Mouse (Mus musculus) megakaryocyte-erythroid progenitor cell, adult 5-6 weeks (primary cell): ENCODE measurements around the gene Ccnyl1. TPM values are rescaled to one million over a fixed set of nuclear protein-coding genes. Genes with fewer than 3 reads are reported as not detected.
A peak's percentile ranks its signal among the peaks of the same experiment; 100 is the strongest.

Experiments
- ATAC-seq: replicated peaks from 2 replicates; pipeline ENCODE4 v1.8.0; 2016; ENCODE audit warnings: mild to moderate bottlenecking, inconsistent platforms; ENCODE audit not compliant: severe bottlenecking, poor library complexity, low FRiP score, low TSS enrichment
- total RNA-seq, 2 experiments: library from RNA; stranded (forward) in 1 of 2; stranded (reverse) in 1 of 2; fragments of 200-1000, 215-1000 nt in 1 of 2; fragments of >200 nt in 1 of 2; fragmentation: Nextera tagmentation in 1 of 2; gene quantifications; 2 replicates each; pipeline ENCODE4 v1.2.3; 2014 to 2017

Ccnyl1 gene
- total RNA-seq, 2 experiments from 2014 or later, result 1.8 to 5.0 TPM

GRCm38 (mm10) chr1:64691121-64691551, 881 bp downstream of the Ccnyl1 start:
- ATAC-seq, result no peak

- no peak for ATAC-seq
Measured at GRCm38 (mm10) chr1:64691581-64691980, 1.3 kb downstream of the Ccnyl1 start.

- ATAC-seq, result no peak
Measured at GRCm38 (mm10) chr1:64695156-64695555, 4.9 kb downstream of the Ccnyl1 start.

GRCm38 (mm10) chr1:64701780-64702179, 11.5 kb downstream of the Ccnyl1 start:
- no peak for ATAC-seq

DNA sequence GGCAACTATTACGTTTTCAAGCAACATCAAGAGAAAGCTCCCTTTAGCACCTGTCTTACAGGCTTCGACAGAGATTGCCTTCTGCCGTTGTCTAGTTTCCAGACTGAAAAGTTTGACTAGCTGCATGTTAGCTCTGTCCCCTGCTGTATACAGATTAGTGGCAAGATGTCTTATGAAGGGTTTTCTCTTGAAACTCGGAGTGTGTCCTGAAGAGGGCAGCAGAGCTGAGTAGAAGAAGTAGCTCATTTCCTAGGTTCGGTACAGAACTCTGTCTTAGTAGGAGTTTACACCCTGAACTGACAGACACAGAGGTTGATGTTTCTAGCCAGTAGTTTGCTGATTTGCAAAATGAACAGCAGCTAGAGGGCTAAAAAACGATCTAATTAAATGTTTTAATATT, 15.0 kb downstream of the Ccnyl1 start:
- peak; percentile 97 for ATAC-seq

DNA sequence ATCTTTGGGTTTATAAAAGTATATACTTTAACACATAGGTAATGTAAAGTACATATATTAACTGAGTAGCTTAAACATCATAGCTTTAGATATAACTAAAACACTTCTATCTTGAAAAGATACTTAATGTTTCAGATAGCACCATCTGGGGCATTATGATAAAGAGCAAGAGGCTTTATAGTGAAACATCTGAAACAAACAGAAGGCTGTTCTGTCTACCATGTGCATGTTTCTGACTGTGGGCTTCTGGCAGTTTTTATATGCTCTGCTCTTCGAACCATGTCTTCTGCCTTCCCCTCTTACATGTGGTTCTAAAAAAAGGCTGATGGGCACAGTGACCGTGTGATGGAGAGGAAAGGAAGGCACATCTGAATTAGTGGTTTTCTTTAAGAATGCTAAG, 16.4 kb downstream of the Ccnyl1 start:
- peak; percentile 58; the same call in 1 of the 2 replicates for ATAC-seq

DNA sequence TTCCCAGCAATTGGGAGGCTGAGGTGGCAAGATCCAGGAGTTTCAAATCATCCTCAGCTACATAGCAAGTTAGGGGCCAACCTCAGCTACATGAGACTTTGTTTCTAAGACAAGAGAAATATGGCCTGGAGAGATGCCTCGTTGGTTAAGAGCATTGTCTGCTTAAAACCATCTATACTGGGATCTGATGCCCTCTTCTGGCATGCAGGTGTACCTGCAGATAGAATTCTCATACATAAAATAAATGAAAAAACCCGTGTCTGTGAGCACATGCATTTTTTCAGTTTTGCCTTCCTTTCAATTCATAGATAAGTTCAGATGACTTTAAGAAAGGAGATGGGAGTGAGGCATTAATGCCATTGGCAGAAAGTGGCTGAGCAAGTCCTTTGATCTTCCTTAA, 19.6 kb downstream of the Ccnyl1 start:
- 0 out of 2 replicates have a peak, but pooled peaks have one; percentile 25 for ATAC-seq

DNA sequence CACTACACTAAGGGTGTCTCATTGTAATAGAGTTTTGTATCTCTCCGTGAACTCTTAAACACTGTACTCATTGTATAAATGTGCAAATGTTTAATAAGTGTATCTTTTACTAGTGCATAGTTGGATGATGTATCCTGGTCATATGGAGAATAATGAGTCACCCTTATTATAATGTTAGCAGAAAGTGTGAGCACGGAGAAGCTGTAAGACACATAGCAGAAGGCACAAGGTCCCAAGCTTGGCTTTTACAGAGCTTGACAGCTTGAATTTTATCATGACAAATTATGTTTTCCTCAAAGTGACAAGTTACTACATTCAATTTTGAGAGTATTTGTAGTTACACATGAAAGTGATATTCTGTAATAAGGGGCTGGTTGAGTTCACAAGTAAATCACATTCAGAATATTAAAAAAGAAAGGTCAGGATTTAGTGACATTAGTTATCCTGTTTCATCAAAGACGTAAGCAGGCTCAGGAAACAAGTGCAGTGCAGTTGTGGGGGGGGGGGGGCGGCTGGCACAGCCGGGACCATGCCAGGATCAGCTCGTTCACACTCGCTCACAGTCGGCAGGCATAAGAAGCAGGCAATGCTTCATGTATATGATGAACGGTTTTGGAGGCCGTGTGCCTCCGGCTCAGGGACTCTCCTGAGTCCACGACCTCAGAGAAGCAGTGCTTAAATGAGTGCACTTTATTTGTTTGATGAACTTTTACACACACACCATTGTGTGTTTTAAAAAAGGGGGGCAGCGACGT, 21.9 kb downstream of the Ccnyl1 start:
- no peak for ATAC-seq

- ATAC-seq, result no peak
Measured at GRCm38 (mm10) chr1:64715458-64715857, 25.2 kb downstream of the Ccnyl1 start.

GRCm38 (mm10) chr1:64716589-64717304, 26.5 kb downstream of the Ccnyl1 start:
- ATAC-seq, result no peak

DNA sequence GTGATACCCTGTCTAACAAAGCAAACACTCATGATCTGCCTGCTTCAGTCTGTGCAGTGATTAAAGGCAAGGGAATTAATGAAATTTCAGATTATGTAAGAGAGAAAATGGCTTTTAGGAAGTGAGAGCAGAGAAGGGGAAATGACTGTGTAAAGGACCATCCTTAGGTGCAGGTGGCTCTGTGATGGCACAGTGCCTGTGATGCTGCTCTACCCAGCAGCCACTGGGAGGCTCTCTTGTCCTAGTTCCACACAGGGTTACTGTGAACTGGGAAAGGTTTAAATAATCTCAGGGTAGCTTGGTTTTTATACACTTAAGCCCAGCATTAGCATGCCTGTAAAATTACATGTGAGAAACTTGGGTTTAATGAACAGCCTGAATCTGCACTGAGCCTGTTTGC, 27.2 kb downstream of the Ccnyl1 start:
- ATAC-seq, result peak; percentile 93

- no peak for ATAC-seq
Measured at GRCm38 (mm10) chr1:64721034-64721587, 30.9 kb downstream of the Ccnyl1 start.

DNA sequence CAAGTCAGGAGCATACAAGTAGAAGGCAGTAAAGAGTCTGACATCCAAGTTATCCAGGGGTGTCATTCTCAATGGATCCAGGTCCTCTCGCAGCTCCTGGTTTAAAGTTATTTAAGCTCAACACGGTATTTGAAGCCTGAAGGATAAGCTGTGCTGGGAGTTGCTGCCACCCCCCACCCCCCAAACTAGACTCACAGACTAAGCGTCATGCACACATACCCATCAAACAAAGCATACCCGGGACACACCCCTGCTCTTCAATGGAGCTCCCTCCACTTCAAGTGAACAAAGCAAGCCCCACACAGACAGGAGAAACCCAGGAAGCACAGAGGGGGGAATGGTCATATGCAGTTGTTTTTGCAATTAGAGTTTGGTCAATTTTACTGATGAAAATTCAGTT, 39.8 kb downstream of the Ccnyl1 start:
- ATAC-seq, result no peak

DNA sequence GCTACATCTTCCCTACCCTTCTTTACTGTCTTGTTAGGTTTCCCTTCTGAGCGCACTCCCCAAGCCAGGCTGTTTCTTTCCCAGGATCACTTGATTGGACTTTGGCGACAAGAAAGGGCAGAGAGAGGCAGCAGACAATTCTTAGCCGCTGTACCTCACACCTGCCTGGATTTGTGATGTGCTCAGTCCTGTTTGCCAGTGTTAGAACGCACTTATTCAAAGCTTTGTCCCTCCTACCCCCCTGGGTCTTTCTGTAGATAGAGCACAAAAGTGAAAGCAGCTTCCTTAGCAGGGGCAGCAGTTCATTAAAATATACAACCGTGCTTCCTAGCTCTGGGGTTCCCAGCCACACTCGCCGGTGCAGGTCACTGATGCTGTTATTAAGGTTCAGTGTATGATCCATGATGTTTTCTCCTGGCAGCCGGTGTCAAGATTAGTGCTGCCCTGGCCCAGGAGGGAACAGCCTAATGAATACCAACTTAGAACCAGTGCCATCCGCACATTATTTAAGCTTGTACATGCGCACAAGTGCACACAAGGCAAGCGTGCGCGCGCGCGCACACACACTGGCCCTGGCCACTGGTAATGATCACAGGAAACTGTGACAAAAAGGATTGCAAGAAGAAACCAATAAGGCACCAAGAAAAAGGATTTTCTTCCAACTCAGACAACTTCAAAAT, 41.2 kb downstream of the Ccnyl1 start:
- ATAC-seq, result no peak

DNA sequence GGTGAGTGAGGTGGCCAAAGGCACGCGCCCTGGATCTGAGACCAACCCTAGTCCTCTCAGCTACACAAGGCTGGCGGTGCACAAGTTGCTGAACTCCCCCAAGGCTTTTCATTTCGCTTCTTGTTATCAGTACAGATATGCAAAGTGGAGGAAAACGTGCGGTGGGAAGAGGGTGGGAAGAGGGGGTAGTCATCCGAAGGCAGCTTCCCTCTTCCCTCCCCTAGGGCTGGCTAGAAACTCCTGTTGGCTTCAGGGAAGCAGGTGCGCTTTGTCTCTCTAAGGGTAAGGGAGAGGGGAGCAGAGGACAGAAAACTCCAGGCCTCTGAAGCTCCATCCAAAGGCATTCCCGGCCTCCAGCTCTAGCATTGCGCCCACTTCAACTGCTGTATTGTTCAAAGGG, 41.9 kb downstream of the Ccnyl1 start:
- ATAC-seq, result no peak

- no peak for ATAC-seq
Measured at GRCm38 (mm10) chr1:64732637-64733200, 42.5 kb downstream of the Ccnyl1 start.

DNA sequence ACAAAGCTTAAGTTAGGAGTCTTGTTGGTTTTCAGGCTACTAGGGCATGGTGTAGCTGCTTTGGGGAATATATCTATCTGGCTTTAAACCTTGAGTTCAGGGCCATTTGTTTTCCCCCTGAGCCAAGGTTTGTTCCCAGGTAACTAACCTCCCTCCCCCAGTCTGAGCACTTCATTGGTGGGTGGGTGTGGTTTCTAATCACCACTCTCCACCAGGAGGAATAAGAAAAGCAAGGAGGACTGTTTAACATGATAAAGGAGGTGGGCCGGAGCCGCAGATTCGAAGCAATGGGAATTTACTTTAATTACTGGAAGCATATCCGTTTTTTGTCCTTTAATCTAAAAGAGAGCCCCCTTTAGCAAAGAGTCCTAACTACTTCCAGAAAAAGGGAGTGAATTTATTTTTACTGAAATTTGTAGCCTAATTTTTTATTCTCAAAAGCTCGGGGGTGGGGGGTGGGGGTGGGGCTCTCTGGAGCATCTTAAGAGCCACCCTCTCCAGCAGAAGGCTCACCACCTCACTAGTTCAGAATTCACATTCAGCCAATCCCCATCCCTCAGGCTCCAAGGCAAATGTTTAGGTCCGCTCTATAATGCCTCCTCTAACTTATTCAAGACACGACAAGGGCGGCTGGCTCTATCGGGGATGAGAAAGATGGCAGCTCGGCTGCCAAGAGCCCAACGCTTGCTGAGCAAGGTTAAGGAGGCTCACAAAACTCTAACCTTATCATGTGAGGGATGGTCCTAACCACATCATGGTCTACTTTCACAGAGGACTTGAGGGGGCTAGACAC, 43.4 kb downstream of the Ccnyl1 start:
- peak; percentile 31 for ATAC-seq

DNA sequence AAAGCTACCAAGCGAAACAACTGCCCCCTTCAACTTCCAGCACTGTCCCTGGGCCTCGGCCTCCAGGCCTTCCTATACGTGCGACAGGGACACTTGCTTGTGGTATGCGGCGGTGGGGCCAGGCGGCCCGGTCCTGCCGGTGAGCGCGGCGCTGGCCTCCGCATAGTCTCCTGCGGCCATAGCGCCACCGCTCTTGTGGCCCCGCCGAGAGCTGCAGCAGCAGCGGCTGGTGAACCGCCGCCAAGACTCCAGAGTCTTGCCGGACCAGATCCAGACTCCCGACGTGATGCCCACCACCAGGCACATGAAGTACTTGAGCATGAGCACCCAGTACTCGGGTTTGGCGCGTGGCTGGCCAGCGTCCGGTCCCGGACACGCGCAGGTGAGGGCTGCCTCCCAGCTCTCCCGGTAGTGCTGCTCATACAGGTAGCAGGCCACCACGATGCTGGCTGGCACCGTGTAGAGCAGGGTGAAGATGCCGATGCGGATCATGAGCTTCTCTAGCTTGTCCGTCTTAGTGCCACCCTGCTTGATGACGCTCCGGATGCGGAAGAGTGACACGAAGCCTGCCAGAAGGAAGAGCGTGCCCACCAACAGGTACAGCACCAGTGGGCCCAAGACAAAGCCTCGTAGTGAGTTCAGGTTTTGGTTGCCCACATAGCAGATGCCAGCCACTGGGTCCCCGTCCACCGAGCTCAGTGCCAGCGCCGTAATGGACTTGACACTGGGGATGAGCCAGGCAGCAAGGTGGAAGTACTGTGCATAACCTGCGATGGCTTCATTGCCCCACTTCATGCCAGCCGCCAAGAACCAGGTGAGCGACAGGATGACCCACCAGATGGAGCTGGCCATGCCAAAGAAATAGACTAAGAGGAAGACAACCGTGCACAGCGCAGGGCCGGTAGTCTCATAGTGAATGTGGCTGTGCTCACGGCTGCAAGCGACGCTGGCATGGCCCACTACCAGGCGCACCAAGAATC, 44.8 kb downstream of the Ccnyl1 start:
- no peak for ATAC-seq
